Comparison of ENCODE assay signal across 17 mouse cellular contexts in genomic region chr8:12774872-12775298, GRCm38 (mm10). TPM values are rescaled to one million over a fixed set of nuclear protein-coding genes. Genes with fewer than 3 reads are reported as not detected.
DNase-seq lines count a peak whose midpoint lies in the region; ATAC-seq and TF ChIP-seq lines count a peak whose summit lies in the region.
"Had no signal": no experiment of that assay in that cellular context is flagged by ENCODE, and none has a peak within 500 bp of the region (broad histone marks: within the 10 kb centered on the region; RNA-seq: fewer than 3 reads in every experiment).

No protein-coding gene starts in this region.

- no peak overlapping the region for H3K9ac ChIP-seq in MEL (ENCODE audit: control insufficient read depth, low read depth, low read length, poor library complexity, severe bottlenecking)
- H3K9ac ChIP-seq in intestine, embryonic 15.5 days = no peak overlapping the region
- no peak overlapping the region for H3K9ac ChIP-seq in midbrain, embryonic 14.5 days (replicated peaks; ENCODE audit: low read length)
- H3K9ac ChIP-seq: liver, embryonic 14.5 days; stomach, embryonic 15.5 days had no signal

- TF ChIP-seq RAD21 in MEL (IDR thresholded peaks at IDR 0.05; ENCODE audit: low read depth, low read length) = no peak

- no peak for TF ChIP-seq POLR2A in MEL (IDR thresholded peaks at IDR 0.05; ENCODE audit: control insufficient read depth in 1 of 2, insufficient read depth in 1 of 2, low read depth in 1 of 2, low read length in 2 of 2, poor library complexity in 1 of 2)

- WGBS in intestine, embryonic 15.5 days = 41% methylated on average over 4 of the region's 4 CpGs
- 84% methylated on average over 4 of the region's 4 CpGs for WGBS in midbrain, embryonic 14.5 days

- no peak overlapping the region for H3K4me2 ChIP-seq in intestine, embryonic 15.5 days (replicated peaks)
- H3K4me2 ChIP-seq in midbrain, embryonic 14.5 days (ENCODE audit: low read length) = no peak overlapping the region
- H3K4me2 ChIP-seq: embryonic facial prominence, embryonic 13.5 days; stomach, embryonic 15.5 days had no signal

- TF ChIP-seq CTCF in MEL (IDR thresholded peaks at IDR 0.05 in 2 of 3, conservative IDR thresholded peaks at IDR 0.05 in 1 of 3; ENCODE audit: control insufficient read depth in 1 of 3, insufficient read depth in 1 of 3, low read depth in 2 of 3, low read length in 3 of 3, poor library complexity in 1 of 3, severe bottlenecking in 1 of 3) = no peak
- TF ChIP-seq CTCF in layer of hippocampus, adult 2 months (conservative IDR thresholded peaks at IDR 0.05) = no peak

- H3K4me3 ChIP-seq in MEL (ENCODE audit: control insufficient read depth in 1 of 2, insufficient read depth in 1 of 2, low read depth in 2 of 2, low read length in 2 of 2) = no peak overlapping the region
- H3K4me3 ChIP-seq in intestine, embryonic 15.5 days (replicated peaks) = no peak overlapping the region
- H3K4me3 ChIP-seq in midbrain, embryonic 14.5 days (replicated peaks; ENCODE audit: low read depth, low read length) = no peak overlapping the region
- H3K4me3 ChIP-seq in layer of hippocampus, adult 2 months = no peak overlapping the region
- H3K4me3 ChIP-seq: embryonic facial prominence, embryonic 13.5 days; forebrain, embryonic 10.5 days; limb, embryonic 10.5 days; midbrain, embryonic 10.5 days; stomach, embryonic 15.5 days had no signal

- no peaks in the 10 kb centered on the region for H3K9me3 ChIP-seq in MEL (replicated peaks; ENCODE audit: insufficient read depth, low read length)
- H3K9me3 ChIP-seq in intestine, embryonic 15.5 days = no peaks in the 10 kb centered on the region
- no peaks in the 10 kb centered on the region for H3K9me3 ChIP-seq in midbrain, embryonic 14.5 days (ENCODE audit: control insufficient read depth, low read length)
- H3K9me3 ChIP-seq: embryonic facial prominence, embryonic 13.5 days; forebrain, embryonic 10.5 days; limb, embryonic 10.5 days; midbrain, embryonic 10.5 days; stomach, embryonic 15.5 days had no signal

- H3K27ac ChIP-seq in MEL (ENCODE audit: control insufficient read depth, low read depth, low read length) = no peak overlapping the region
- 0 out of 2 replicates have a peak overlapping the region, but pooled peaks have one; percentile 2 for H3K27ac ChIP-seq in intestine, embryonic 15.5 days
- no peak overlapping the region for H3K27ac ChIP-seq in midbrain, embryonic 14.5 days (replicated peaks; ENCODE audit: low read depth, low read length)
- no peak overlapping the region for H3K27ac ChIP-seq in layer of hippocampus, adult 2 months
- H3K27ac ChIP-seq: embryonic facial prominence, embryonic 13.5 days; forebrain, embryonic 10.5 days; kidney, postnatal 0 days; limb, embryonic 10.5 days; liver, embryonic 14.5 days; midbrain, embryonic 10.5 days; stomach, embryonic 15.5 days had no signal

- no peak for TF ChIP-seq EP300 in MEL (IDR thresholded peaks at IDR 0.05; ENCODE audit: low read depth in 1 of 2, low read length in 2 of 2)

- peaks cover 16 to 37% of the 10 kb centered on the region in 2 experiments for H3K4me1 ChIP-seq in MEL (ENCODE audit: control insufficient read depth in 1 of 2, insufficient read depth in 2 of 2, low read length in 2 of 2)
- peaks cover 36% of the 10 kb centered on the region for H3K4me1 ChIP-seq in intestine, embryonic 15.5 days (replicated peaks)
- H3K4me1 ChIP-seq in midbrain, embryonic 14.5 days (ENCODE audit: control insufficient read depth, insufficient read depth, low read length) = no peaks in the 10 kb centered on the region

- ATAC-seq in intestine, embryonic 15.5 days = peak; percentile 63
- ATAC-seq in midbrain, embryonic 14.5 days (ENCODE audit: low FRiP score, low TSS enrichment) = no peak

- DNase-seq in MEL (ENCODE audit: low read depth, low spot score) = peak; percentile 12
- DNase-seq in heart, adult 9 months (ENCODE audit: low spot score in 2 of 2) = peak; percentile 61 to 64
- DNase-seq in lung, postnatal 14 days = peak; percentile 39
- no peak for DNase-seq in right cerebral cortex, adult 18-20 months
- DNase-seq in midbrain, embryonic 14.5 days = no peak
- no peak for DNase-seq in layer of hippocampus, adult 2 months (ENCODE audit: low spot score in 2 of 2)
- DNase-seq: cerebellum, adult 11 months; layer of hippocampus, postnatal 36 days; thymus, postnatal 4 days had no signal

- H3K27me3 ChIP-seq in MEL (ENCODE audit: control insufficient read depth in 1 of 2, insufficient read depth in 2 of 2, low read length in 2 of 2) = no peaks in the 10 kb centered on the region
- no peaks in the 10 kb centered on the region for H3K27me3 ChIP-seq in intestine, embryonic 15.5 days (replicated peaks)
- H3K27me3 ChIP-seq in midbrain, embryonic 14.5 days (ENCODE audit: control insufficient read depth, insufficient read depth, low read length) = no peaks in the 10 kb centered on the region
- H3K27me3 ChIP-seq: embryonic facial prominence, embryonic 13.5 days; stomach, embryonic 15.5 days had no signal

- H3K36me3 ChIP-seq in MEL (ENCODE audit: control insufficient read depth in 1 of 2, insufficient read depth in 2 of 2, low read length in 2 of 2) = peaks cover 0 to 17% of the 10 kb centered on the region in 2 experiments; a peak in 2 of 4 replicates
- H3K36me3 ChIP-seq in intestine, embryonic 15.5 days = no peaks in the 10 kb centered on the region
- no peaks in the 10 kb centered on the region for H3K36me3 ChIP-seq in midbrain, embryonic 14.5 days (ENCODE audit: control insufficient read depth, insufficient read depth, low read length)
- H3K36me3 ChIP-seq: embryonic facial prominence, embryonic 13.5 days; forebrain, embryonic 10.5 days; limb, embryonic 10.5 days; midbrain, embryonic 10.5 days; stomach, embryonic 15.5 days had no signal

- H3K79me2 ChIP-seq in MEL (ENCODE audit: control insufficient read depth, insufficient read depth, low read length, poor library complexity) = peaks cover 5% of the 10 kb centered on the region; the same call in 1 of the 2 replicates

TF ChIP-seq in MEL, 35 proteins besides CTCF, POLR2A, EP300 and RAD21:
- TF ChIP-seq MYC (IDR thresholded peaks at IDR 0.05; ENCODE audit: low read depth, low read length) (no peak), E2F4 (IDR thresholded peaks at IDR 0.05; ENCODE audit: borderline replicate concordance, low read depth, low read length) (no peak), CHD1 (IDR thresholded peaks at IDR 0.05; ENCODE audit: low read depth, low read length) (no peak), BHLHE40 (IDR thresholded peaks at IDR 0.05; ENCODE audit: borderline replicate concordance, low read depth, low read length) (no peak), CHD2 (IDR thresholded peaks at IDR 0.05; ENCODE audit: low read length) (no peak), MYB (IDR thresholded peaks at IDR 0.05; ENCODE audit: low read depth, low read length) (no peak), KAT2A (conservative IDR thresholded peaks at IDR 0.05; ENCODE audit: low read depth, low read length) (no peak), USF2 (IDR thresholded peaks at IDR 0.05; ENCODE audit: borderline replicate concordance in 1 of 2, insufficient read depth in 1 of 2, low read depth in 1 of 2, low read length in 2 of 2) (no peak), RCOR1 (IDR thresholded peaks at IDR 0.05; ENCODE audit: low read depth, low read length) (no peak), GATA1 (IDR thresholded peaks at IDR 0.05; ENCODE audit: low read depth, low read length) (no peak), ZNF384 (IDR thresholded peaks at IDR 0.05; ENCODE audit: low read depth, low read length) (no peak), TCF12 (IDR thresholded peaks at IDR 0.05; ENCODE audit: low read depth, low read length) (no peak), GABPA (IDR thresholded peaks at IDR 0.05; ENCODE audit: low read depth, low read length) (no peak), UBTF (IDR thresholded peaks at IDR 0.05; ENCODE audit: borderline replicate concordance, insufficient read depth, low read depth, low read length) (no peak), USF1 (IDR thresholded peaks at IDR 0.05; ENCODE audit: low read depth, low read length) (no peak)

RNA-seq across cellular contexts. Expression of gene Atp11a, which starts 18.1 kb away (rescaled TPM):
- 20.4 and 20.9 TPM in 2 replicates for total RNA-seq in MEL (2012; rRNA removed)
- 10 to 100 TPM in 1 of 2 experiments, not detected in 1; 39.7 TPM for polyA plus RNA-seq in MEL (2012; ENCODE audit: insufficient read depth in 1 of 2, insufficient read length in 2 of 2, low read depth in 1 of 2, low replicate concordance in 2 of 2, missing spikeins in 1 of 2)
- polyA plus RNA-seq in intestine, embryonic 15.5 days (2015; fragmentation: Nextera tagmentation; extraction: Ambion mirVana) = 15.9 and 18.6 TPM in 2 replicates
- 13.6 and 16.5 TPM in 2 replicates for polyA plus RNA-seq in midbrain, embryonic 14.5 days (2014; fragmentation: Nextera tagmentation; extraction: Ambion mirVana)
- 10 to 100 TPM; 51.3 to 66.1 TPM for total RNA-seq in layer of hippocampus, adult 2 months (2021)

Comparison
In these comparisons a context has a peak if more than half of its experiments do, and no peak if none do; other contexts are left out.
1. DNase-seq: peak in MEL (single experiment), heart, adult 9 months (2 of 2) and lung, postnatal 14 days (single experiment); none in right cerebral cortex, adult 18-20 months (single experiment), midbrain, embryonic 14.5 days (single experiment) and layer of hippocampus, adult 2 months (0 of 2).